Mouse (Mus musculus) erythroblast, embryonic 14.5 days (primary cell): ENCODE data around the gene Gm438. TPM values are rescaled to one million over a fixed set of nuclear protein-coding genes. Genes with fewer than 3 reads are reported as not detected.
"Not testable (repeated sequence)": the region's sequence is repeated elsewhere in the genome, so short reads cannot be mapped to it uniquely, and the experiment has no call there.

Source experiments
- H3K27me3 ChIP-seq: 2 replicates; pipeline ENCODE4 v1.6.1; 2012; ENCODE audit warnings: inconsistent platforms; ENCODE audit not compliant: control insufficient read depth
- H3K36me3 ChIP-seq: 2 replicates; pipeline ENCODE4 v1.6.1; 2012; ENCODE audit warnings: mild to moderate bottlenecking, inconsistent platforms; ENCODE audit not compliant: control insufficient read depth
- H3K4me1 ChIP-seq: 2 replicates; pipeline ENCODE4 v1.6.1; 2012; ENCODE audit warnings: inconsistent platforms; ENCODE audit not compliant: control insufficient read depth
- H3K4me3 ChIP-seq: replicated peaks from 2 replicates; pipeline ENCODE3; 2012; ENCODE audit warnings: moderate library complexity, mild to moderate bottlenecking, inconsistent platforms
- H3K9me3 ChIP-seq: 2 replicates; pipeline ENCODE4 v1.6.1; 2012; ENCODE audit warnings: low read length, inconsistent platforms, mixed read lengths; ENCODE audit not compliant: control insufficient read depth
- GATA1 ChIP-seq: IDR thresholded peaks from 2 replicates; pipeline ENCODE4 v1.6.1; 2012; ENCODE audit warnings: low read length, inconsistent platforms, mixed read lengths
- TAL1 ChIP-seq: IDR thresholded peaks from 3 replicates; pipeline ENCODE4 v1.6.1; 2012; ENCODE audit warnings: low read length, inconsistent platforms, mixed read lengths
- polyA plus RNA-seq: library from polyadenylated mRNA; stranded (reverse); fragments of >175 nt; gene quantifications from 2 replicates; pipeline ENCODE4 v1.2.3, GENCODE M21; 2012

Gm438 gene
- not detected in 2 replicates for polyA plus RNA-seq

GRCm38 (mm10) chr4:144786483-144786882, at the start of gene Gm438:
TSS of gene Gm438 (minus strand) at chr4:144786583.
- H3K4me3 ChIP-seq = no peak within 1 kb of the TSS

DNA sequence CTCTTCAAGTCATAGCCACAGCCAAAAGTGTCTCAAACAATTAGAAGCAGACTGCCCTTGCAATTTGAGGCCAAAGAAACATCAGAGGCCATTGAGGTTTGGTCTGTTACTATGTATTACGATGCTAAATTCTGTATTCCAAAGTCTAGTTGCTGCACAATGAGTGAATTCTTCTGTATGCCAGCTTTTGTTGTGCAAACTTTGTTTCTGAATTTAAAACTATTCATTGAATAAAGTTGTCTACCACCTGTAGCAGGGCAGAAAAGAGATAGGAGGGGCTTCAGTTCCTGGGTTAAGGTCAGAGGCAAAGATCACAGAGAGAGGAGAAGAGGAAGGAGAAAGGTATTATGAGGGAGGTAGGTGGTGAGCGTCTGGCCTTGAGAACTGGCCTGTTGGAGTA, 38.3 kb upstream of the Gm438 start:
- H3K27me3 ChIP-seq = no peaks in the 10 kb centered on the region
- TF ChIP-seq GATA1 (no peak), TAL1 (no peak)
- no peak overlapping the region for H3K4me3 ChIP-seq
- peaks cover 3% of the 10 kb centered on the region; the same call in 1 of the 2 replicates for H3K9me3 ChIP-seq
- H3K36me3 ChIP-seq = no peaks in the 10 kb centered on the region
- no peaks in the 10 kb centered on the region for H3K4me1 ChIP-seq

More at GRCm38 (mm10) chr4:144786483-144786882, at the start of gene Gm438:
- Histone ChIP-seq H3K27me3 (no peaks in the 10 kb centered on the region), H3K36me3 (no peaks in the 10 kb centered on the region), H3K4me1 (no peaks in the 10 kb centered on the region), H3K9me3 (no peaks in the 10 kb centered on the region)
- TF ChIP-seq TAL1 = no peak
- TF ChIP-seq GATA1 = no peak

GRCm38 (mm10) chr4:144823996-144824395, 37.6 kb upstream of the Gm438 start:
- peaks cover 3% of the 10 kb centered on the region; the same call in 1 of the 2 replicates for H3K9me3 ChIP-seq
- no peaks in the 10 kb centered on the region for H3K4me1 ChIP-seq
- no peak for TF ChIP-seq GATA1
- no peak for TF ChIP-seq TAL1
- H3K27me3 ChIP-seq = no peaks in the 10 kb centered on the region
- H3K36me3 ChIP-seq = no peaks in the 10 kb centered on the region
- no peak overlapping the region for H3K4me3 ChIP-seq

- not testable (repeated sequence) for H3K36me3 ChIP-seq, H3K4me1 ChIP-seq
These were observed 20.8 kb upstream of the Gm438 start for GRCm38 (mm10) chr4:144807135-144807534.

DNA sequence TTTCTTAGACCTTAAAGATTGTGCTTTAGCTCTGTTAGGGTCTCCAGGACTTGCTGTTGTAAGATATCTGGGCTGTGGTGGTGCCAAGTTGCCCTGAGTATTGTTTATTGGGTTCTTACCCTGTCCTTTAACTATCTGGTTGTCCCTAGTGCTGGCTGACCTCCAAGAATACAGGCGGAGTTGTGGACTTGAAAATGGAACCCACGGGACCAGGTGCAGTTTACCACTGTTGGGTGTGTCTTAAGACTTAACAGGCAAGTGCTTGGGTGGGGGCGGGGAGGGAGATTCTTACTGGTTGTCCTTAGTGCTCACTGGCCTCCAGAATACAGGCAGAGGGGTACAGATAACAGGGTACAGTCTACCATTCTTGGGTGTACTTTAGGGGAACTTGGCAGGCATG, 17.2 kb upstream of the Gm438 start:
- Histone ChIP-seq H3K27me3 (no peaks in the 10 kb centered on the region), H3K36me3 (no peaks in the 10 kb centered on the region), H3K9me3 (no peaks in the 10 kb centered on the region), H3K4me3 (no peak overlapping the region), H3K4me1 (no peaks in the 10 kb centered on the region)
- no peak for TF ChIP-seq GATA1
- no peak for TF ChIP-seq TAL1

More at GRCm38 (mm10) chr4:144807135-144807534, 20.8 kb upstream of the Gm438 start:
- not testable (repeated sequence) for H3K27me3 ChIP-seq, H3K4me3 ChIP-seq, H3K9me3 ChIP-seq

DNA sequence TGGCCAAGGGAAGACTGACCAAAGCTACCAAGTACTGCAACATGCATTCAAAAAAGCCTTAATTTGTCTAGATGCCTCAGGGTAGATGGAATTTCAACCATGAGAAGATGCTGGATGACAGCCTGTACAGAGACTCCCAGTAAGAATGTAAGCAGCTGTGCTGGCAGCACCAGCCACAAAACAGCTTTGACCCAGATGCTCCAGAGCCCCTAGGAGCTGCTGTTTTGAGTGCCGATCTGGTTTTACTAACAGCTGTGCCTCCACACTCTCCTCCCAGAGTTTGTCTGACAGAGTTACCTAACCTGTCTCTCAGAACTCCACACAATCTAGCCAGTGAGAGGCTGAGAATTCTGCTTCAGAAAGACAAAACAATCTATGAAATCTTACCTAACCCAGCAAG, 3.8 kb upstream of the Gm438 start:
- Histone ChIP-seq H3K9me3 (no peaks in the 10 kb centered on the region), H3K4me3 (no peak overlapping the region), H3K36me3 (no peaks in the 10 kb centered on the region), H3K4me1 (no peaks in the 10 kb centered on the region), H3K27me3 (no peaks in the 10 kb centered on the region)
- TF ChIP-seq GATA1 (no peak), TAL1 (no peak)

DNA sequence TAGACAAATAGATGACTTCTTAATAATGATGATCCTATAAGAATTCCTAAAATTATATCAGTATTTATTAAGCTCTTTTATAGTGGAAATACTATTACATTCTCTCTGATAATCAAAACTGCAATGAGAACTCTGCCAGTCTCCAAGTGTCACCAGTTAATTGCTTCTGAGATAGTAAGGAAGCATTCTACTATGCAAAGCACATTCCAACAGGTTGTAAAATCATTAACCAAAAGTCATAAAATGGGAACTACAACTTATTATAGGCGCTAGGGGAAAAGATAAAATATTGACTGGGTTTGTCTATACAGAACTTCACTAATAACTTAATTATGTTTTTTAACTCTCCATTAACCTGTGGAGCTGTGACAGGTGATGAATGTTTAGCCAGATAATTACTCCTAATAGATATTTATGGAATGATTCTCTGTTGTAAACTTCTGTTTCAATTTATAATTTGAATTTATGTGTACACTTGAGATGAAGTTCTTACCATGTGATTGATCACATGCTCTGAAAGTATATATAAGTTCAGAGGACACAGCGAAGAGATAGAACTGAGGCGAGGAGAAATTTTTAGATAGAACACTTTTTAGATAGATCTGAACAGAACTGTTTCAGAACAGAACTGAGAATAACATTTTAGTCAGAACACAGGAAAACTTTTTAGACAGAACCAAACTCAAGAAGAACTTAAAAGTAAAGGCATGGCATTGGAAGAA, 3.7 kb downstream of the Gm438 start:
- H3K27me3 ChIP-seq = no peaks in the 10 kb centered on the region
- TF ChIP-seq TAL1 = no peak
- no peak for TF ChIP-seq GATA1

DNA sequence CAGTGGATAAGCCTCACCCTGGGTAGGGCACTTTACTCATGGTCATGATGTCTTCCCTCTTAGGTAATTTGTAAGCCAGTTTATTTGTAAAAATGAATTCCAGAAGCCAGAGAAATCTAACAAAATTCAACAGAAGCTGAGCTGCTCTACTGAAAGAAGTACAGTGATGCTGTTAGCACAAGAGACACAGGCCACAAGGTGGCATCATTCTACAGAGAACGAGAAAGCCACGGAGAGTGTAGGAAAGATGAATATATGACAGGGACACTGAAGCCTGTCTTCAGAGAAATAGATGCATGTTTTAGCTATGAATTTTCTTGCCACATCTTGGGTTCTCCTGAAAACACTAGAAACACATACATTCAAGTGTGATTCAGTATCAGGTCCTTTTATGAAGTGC, 20.7 kb downstream of the Gm438 start:
- Histone ChIP-seq H3K4me1 (no peaks in the 10 kb centered on the region), H3K27me3 (no peaks in the 10 kb centered on the region), H3K9me3 (no peaks in the 10 kb centered on the region), H3K36me3 (no peaks in the 10 kb centered on the region), H3K4me3 (no peak overlapping the region)
- TF ChIP-seq TAL1 (no peak), GATA1 (no peak)

More for the DNA sequence above, 3.7 kb downstream of the Gm438 start:
- H3K36me3 ChIP-seq = no peaks in the 10 kb centered on the region
- no peaks in the 10 kb centered on the region for H3K4me1 ChIP-seq
- no peaks in the 10 kb centered on the region for H3K9me3 ChIP-seq
- no peak overlapping the region for H3K4me3 ChIP-seq

DNA sequence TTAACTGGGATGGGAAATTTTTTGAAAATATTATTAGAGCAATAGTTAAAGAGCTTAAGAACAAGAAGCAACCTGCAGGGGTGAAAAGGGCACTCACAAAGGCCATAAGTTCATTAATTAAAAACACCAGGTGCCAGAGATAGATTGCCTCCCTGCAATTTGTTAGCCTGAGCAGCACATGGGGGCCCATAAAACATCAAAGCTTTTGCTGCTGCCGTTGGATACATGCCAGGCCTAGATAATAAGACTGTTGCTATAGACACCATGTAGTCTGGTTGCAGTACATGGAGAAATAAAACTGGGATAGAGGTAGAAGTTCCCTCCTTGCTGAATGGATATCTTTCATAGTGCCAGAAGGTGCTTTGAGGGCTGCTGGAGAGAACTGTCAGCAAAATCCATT, 37.2 kb downstream of the Gm438 start:
- Histone ChIP-seq H3K4me3 (no peak overlapping the region), H3K4me1 (no peaks in the 10 kb centered on the region)
- TF ChIP-seq TAL1 = no peak
- TF ChIP-seq GATA1 = no peak

More for the DNA sequence above, 37.2 kb downstream of the Gm438 start:
- Histone ChIP-seq H3K9me3 (no peaks in the 10 kb centered on the region), H3K36me3 (no peaks in the 10 kb centered on the region), H3K27me3 (no peaks in the 10 kb centered on the region)

Other genes with a start within 250 kb of the Gm438 start
- gene Gm13124, start 221.4 kb downstream of the Gm438 start, polyA plus RNA-seq = not detected in 2 replicates
- gene Aadacl4, start 172.9 kb downstream of the Gm438 start, polyA plus RNA-seq = not detected in 2 replicates
- not detected in 2 replicates for gene Gm436, start 100.2 kb downstream of the Gm438 start, polyA plus RNA-seq
- gene Gm13178, start 65.2 kb downstream of the Gm438 start, polyA plus RNA-seq = not detected in 2 replicates
- gene Dhrs3, start 106.2 kb upstream of the Gm438 start, polyA plus RNA-seq = 0.30 and 0.31 TPM in 2 replicates